Mouse (Mus musculus): ENCODE measurements around the gene Tnni3. TPM values are rescaled to one million over a fixed set of nuclear protein-coding genes. Genes with fewer than 3 reads are reported as not detected.
A peak's percentile ranks its signal among the peaks of the same experiment; 100 is the strongest.

The Tnni3 gene
- polyA plus RNA-seq, 1 experiment from 2014 or later, result 0.36 TPM

DNA sequence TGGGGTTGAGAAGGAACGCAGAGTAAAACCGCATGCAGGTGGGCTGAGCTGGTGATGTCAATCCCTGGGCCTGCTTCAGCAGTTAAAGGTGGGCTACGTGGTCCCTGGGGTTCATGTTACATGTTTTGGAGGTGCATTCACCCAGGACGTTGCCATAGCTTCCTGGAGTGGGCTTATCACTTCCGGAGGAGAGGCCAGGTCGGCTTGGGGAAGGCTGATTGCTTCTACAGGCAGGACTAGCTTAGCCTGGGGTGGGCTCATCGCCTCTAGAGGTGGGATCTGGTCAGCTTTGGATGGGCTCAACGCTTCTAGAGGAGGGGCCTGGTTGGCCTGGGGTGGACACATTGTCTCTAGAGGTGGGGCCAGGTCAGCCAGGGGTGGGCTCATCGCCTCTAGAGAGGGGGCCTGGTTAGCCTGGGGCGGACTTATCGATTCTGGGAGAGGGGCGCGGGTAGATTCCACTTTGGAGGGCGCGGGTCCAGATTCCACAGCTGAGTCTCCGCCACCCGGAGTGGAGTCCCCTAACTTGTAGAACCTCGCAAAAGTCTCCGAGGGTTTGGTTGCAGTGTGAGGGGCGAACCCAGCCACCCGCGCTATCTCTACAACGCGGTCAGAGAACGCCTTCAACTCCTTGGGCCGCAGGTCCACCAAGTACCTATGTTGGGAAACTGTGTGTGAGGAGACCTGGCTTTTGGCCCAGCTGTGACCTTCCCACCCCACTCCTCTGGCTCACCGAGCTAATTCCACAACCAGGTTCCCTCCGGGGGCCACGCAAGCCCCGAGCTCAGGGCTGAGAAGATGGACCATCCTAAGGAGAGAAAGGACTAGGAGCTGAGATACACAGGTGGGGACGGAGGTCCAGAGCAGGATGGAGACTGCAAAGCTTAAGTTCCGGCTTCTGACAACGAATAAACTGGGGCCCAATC, 561 bp downstream of the Tnni3 start:
- ATAC-seq (ENCODE audit: low FRiP score), result no peak
- H3K4me2 ChIP-seq (replicated peaks), result no peak overlapping the region
- H3K36me3 ChIP-seq (replicated peaks; ENCODE audit: control insufficient read depth, insufficient read depth), result no peaks in the 10 kb centered on the region
- no peak overlapping the region for H3K9ac ChIP-seq
- H3K4me3 ChIP-seq (replicated peaks; ENCODE audit: low read length), result no peak overlapping the region
- no peak overlapping the region for H3K27ac ChIP-seq
- peaks cover 3% of the 10 kb centered on the region; the same call in 1 of the 2 replicates for H3K27me3 ChIP-seq (ENCODE audit: control insufficient read depth, insufficient read depth, low read length)
- WGBS, result 93% methylated on average over 33 of the region's 33 CpGs
- no peaks in the 10 kb centered on the region; the same call in 1 of the 2 replicates for H3K4me1 ChIP-seq (replicated peaks; ENCODE audit: control insufficient read depth, insufficient read depth, low read length)
- H3K9me3 ChIP-seq (ENCODE audit: control insufficient read depth, low read length), result no peaks in the 10 kb centered on the region
- DNase-seq (ENCODE audit: low spot score), result no peak

DNA sequence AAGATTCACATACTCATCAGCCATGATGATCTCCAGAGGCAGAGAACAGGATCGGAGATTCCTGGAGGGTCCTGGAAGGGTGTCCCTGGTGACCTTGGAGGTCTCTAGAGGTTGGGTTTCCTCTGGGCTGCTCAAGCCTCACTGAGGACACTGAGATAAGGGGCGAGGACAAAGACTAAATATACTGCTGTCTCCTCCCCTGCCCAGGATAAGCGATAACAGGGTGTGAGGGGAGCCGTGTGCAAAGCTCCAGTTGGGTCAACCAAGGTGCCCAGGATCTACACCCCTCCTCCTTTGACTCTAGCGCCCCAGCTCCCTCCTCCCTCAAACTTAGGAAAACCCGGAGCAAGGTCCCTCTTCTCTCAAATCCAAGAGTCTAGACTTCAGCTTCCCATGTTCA, 1.7 kb downstream of the Tnni3 start:
- no peak for DNase-seq (ENCODE audit: low spot score)
- no peak overlapping the region for H3K9ac ChIP-seq
- no peaks in the 10 kb centered on the region for H3K9me3 ChIP-seq (ENCODE audit: control insufficient read depth, low read length)
- H3K4me3 ChIP-seq (replicated peaks; ENCODE audit: low read length), result no peak overlapping the region
- peaks cover 3% of the 10 kb centered on the region; the same call in 1 of the 2 replicates for H3K27me3 ChIP-seq (ENCODE audit: control insufficient read depth, insufficient read depth, low read length)
- no peak overlapping the region for H3K4me2 ChIP-seq (replicated peaks)
- no peak overlapping the region for H3K27ac ChIP-seq
- no peaks in the 10 kb centered on the region for H3K36me3 ChIP-seq (replicated peaks; ENCODE audit: control insufficient read depth, insufficient read depth)
- WGBS, result 86% methylated on average over 6 of the region's 6 CpGs
- no peak for ATAC-seq (ENCODE audit: low FRiP score)
- H3K4me1 ChIP-seq (replicated peaks; ENCODE audit: control insufficient read depth, insufficient read depth, low read length), result no peaks in the 10 kb centered on the region; the same call in 1 of the 2 replicates

DNA sequence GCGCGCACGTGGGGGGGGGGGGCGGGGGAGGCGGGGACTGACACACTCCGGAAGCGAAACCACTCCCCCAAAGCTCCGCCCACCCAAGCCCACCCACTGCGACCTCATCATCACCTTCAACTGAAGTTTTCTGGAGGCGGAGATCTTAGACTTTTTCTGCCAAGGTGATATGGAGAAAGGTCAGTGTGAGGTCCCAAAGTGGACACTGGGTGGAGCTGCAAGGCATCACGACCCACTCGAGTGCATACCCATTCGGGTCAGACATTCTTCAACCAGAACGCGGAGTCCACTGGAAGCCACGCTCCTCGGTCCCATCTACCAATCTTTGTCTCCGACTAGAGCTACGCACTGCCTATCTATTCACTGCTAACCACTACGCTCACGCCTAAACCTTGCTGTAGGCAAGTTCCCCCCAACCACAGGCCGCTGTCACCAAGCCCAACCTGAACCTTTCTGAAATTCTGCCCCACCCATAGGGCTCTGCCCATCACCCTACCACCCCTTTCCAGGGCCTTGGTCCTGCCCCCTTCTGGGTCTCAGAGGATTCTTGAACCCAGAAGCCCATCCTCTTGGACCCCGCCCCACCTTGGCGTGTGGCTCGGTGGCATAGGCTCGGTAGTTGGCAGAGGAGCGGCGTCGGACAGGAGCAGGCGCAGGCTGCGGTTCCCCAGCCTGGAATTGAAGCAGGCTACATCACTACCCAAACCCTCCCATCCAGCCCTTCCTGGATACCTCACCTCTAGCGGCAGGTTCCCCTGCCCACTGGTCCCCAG, 2.6 kb downstream of the Tnni3 start:
- ATAC-seq (ENCODE audit: low FRiP score) (no peak), DNase-seq (ENCODE audit: low spot score) (no peak)
- 39% methylated on average over 32 of the region's 32 CpGs for WGBS
- Histone ChIP-seq H3K9ac (peak overlapping the region; percentile 29), H3K4me3 (replicated peaks; ENCODE audit: low read length) (0 out of 2 replicates have a peak overlapping the region, but pooled peaks have one; percentile 2), H3K36me3 (replicated peaks; ENCODE audit: control insufficient read depth, insufficient read depth) (no peaks in the 10 kb centered on the region), H3K4me2 (replicated peaks) (peak overlapping the region; percentile 43), H3K9me3 (ENCODE audit: control insufficient read depth, low read length) (no peaks in the 10 kb centered on the region), H3K27ac (no peak overlapping the region), H3K27me3 (ENCODE audit: control insufficient read depth, insufficient read depth, low read length) (peaks cover 3% of the 10 kb centered on the region; the same call in 1 of the 2 replicates), H3K4me1 (replicated peaks; ENCODE audit: control insufficient read depth, insufficient read depth, low read length) (no peaks in the 10 kb centered on the region)

GRCm38 (mm10) chr7:4518487-4518886, 5.5 kb downstream of the Tnni3 start:
- DNase-seq (ENCODE audit: low spot score) (no peak), ATAC-seq (ENCODE audit: low FRiP score) (no peak)
- Histone ChIP-seq H3K4me1 (replicated peaks; ENCODE audit: control insufficient read depth, insufficient read depth, low read length) (no peaks in the 10 kb centered on the region), H3K4me3 (replicated peaks; ENCODE audit: low read length) (no peak overlapping the region), H3K36me3 (replicated peaks; ENCODE audit: control insufficient read depth, insufficient read depth) (no peaks in the 10 kb centered on the region), H3K9ac (no peak overlapping the region), H3K27me3 (ENCODE audit: control insufficient read depth, insufficient read depth, low read length) (peaks cover 3% of the 10 kb centered on the region; the same call in 1 of the 2 replicates), H3K27ac (no peak overlapping the region), H3K9me3 (ENCODE audit: control insufficient read depth, low read length) (no peaks in the 10 kb centered on the region), H3K4me2 (replicated peaks) (no peak overlapping the region)
- 93% methylated on average over 1 of the region's 1 CpGs for WGBS

DNA sequence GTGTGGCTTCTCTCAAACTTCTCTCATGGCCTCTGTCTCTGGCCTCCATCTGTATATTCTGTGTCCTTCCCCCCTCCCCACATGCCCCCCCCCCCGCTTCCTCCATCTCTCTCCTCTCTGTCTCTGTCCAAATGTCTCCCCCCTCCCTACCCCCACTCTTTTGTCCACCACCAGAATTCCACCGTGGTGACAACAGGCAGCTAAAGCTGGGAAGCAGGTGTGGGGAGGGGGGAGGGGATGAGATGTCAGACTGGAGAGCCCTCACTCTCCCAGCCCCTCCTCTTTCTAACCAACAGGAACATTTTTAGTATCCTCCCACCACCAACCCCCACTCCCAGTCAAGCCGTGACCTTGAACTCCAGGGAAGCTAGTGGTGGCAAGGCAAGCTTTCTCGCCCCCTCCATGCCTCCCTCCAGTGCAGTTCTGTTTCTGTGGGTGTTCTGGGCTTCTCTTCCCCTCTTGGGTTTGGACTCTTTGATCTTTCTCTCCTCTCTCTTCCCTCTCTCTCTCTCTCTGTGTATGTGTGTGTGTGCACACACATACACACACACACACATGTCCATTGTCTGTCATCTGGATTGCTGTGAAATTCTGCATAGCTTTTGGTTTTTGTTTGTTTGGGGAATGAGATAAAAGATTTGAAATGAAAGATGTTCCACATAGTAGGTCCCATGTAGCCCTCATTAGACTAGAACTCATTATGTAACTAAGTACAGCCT, 7.5 kb downstream of the Tnni3 start, which contains the start of gene Tnnt1:
TSS of gene Tnnt1 (minus strand) at position 51 of the 719 bp plus-strand sequence.
- Histone ChIP-seq H3K27me3 (ENCODE audit: control insufficient read depth, insufficient read depth, low read length) (no peaks in the 10 kb centered on the region), H3K36me3 (replicated peaks; ENCODE audit: control insufficient read depth, insufficient read depth) (no peaks in the 10 kb centered on the region), H3K27ac (no peak within 1 kb of the TSS), H3K4me3 (replicated peaks; ENCODE audit: low read length) (no peak within 1 kb of the TSS), H3K9ac (no peak within 1 kb of the TSS), H3K9me3 (ENCODE audit: control insufficient read depth, low read length) (no peaks in the 10 kb centered on the region), H3K4me2 (replicated peaks) (no peak within 1 kb of the TSS), H3K4me1 (replicated peaks; ENCODE audit: control insufficient read depth, insufficient read depth, low read length) (no peaks in the 10 kb centered on the region)
- no peak for ATAC-seq (ENCODE audit: low FRiP score)
- no peak for DNase-seq (ENCODE audit: low spot score)
- WGBS, result 24% methylated on average over 3 of the region's 4 CpGs

GRCm38 (mm10) chr7:4515853-4516252, 8.2 kb downstream of the Tnni3 start:
- Histone ChIP-seq H3K27ac (no peak overlapping the region), H3K27me3 (ENCODE audit: control insufficient read depth, insufficient read depth, low read length) (no peaks in the 10 kb centered on the region), H3K4me2 (replicated peaks) (no peak overlapping the region), H3K9me3 (ENCODE audit: control insufficient read depth, low read length) (no peaks in the 10 kb centered on the region), H3K4me1 (replicated peaks; ENCODE audit: control insufficient read depth, insufficient read depth, low read length) (no peaks in the 10 kb centered on the region), H3K9ac (no peak overlapping the region), H3K4me3 (replicated peaks; ENCODE audit: low read length) (no peak overlapping the region), H3K36me3 (replicated peaks; ENCODE audit: control insufficient read depth, insufficient read depth) (no peaks in the 10 kb centered on the region)
- DNase-seq (ENCODE audit: low spot score) (no peak), ATAC-seq (ENCODE audit: low FRiP score) (no peak)
- WGBS, result 66% methylated on average over 6 of the region's 6 CpGs

GRCm38 (mm10) chr7:4513829-4514712, 10.0 kb downstream of the Tnni3 start:
- no peaks in the 10 kb centered on the region for H3K36me3 ChIP-seq (replicated peaks; ENCODE audit: control insufficient read depth, insufficient read depth)
- H3K4me3 ChIP-seq (replicated peaks; ENCODE audit: low read length), result no peak overlapping the region
- ATAC-seq (ENCODE audit: low FRiP score) (no peak), DNase-seq (ENCODE audit: low spot score) (no peak)
- no peaks in the 10 kb centered on the region for H3K27me3 ChIP-seq (ENCODE audit: control insufficient read depth, insufficient read depth, low read length)
- H3K27ac ChIP-seq, result no peak overlapping the region
- no peak overlapping the region for H3K4me2 ChIP-seq (replicated peaks)
- no peaks in the 10 kb centered on the region for H3K4me1 ChIP-seq (replicated peaks; ENCODE audit: control insufficient read depth, insufficient read depth, low read length)
- H3K9ac ChIP-seq, result no peak overlapping the region
- no peaks in the 10 kb centered on the region for H3K9me3 ChIP-seq (ENCODE audit: control insufficient read depth, low read length)
- 54% methylated on average over 6 of the region's 6 CpGs for WGBS

DNA sequence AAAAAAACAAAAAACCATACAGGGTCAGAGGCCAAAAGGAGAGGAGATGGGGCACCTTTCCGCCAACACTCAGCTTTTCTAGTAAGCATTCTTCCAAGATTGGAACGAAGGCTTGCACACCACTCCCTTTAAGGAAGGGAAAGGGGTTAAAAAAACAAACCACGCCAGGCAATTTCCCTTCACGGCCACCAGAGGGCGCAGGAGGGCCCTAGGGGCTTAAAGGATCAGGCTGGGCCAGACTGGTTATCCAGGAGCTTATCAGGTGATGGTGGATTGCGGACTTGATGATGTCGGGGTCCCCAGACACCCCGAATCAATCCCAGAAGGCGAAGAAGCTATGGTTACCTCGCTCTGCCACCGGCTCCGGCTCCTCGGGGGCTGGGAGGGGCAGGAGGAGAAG, 10.8 kb downstream of the Tnni3 start:
- Histone ChIP-seq H3K9me3 (ENCODE audit: control insufficient read depth, low read length) (no peaks in the 10 kb centered on the region), H3K36me3 (replicated peaks; ENCODE audit: control insufficient read depth, insufficient read depth) (no peaks in the 10 kb centered on the region), H3K4me1 (replicated peaks; ENCODE audit: control insufficient read depth, insufficient read depth, low read length) (no peaks in the 10 kb centered on the region), H3K4me2 (replicated peaks) (no peak overlapping the region), H3K9ac (no peak overlapping the region), H3K27me3 (ENCODE audit: control insufficient read depth, insufficient read depth, low read length) (no peaks in the 10 kb centered on the region), H3K4me3 (replicated peaks; ENCODE audit: low read length) (no peak overlapping the region), H3K27ac (no peak overlapping the region)
- no peak for ATAC-seq (ENCODE audit: low FRiP score)
- 34% methylated on average over 13 of the region's 13 CpGs for WGBS
- DNase-seq (ENCODE audit: low spot score), result peak; percentile 60
